9 mouse cellular contexts compared by ENCODE assay signal in genomic region chr12:80228356-80228755, GRCm38 (mm10). TPM values are rescaled to one million over a fixed set of nuclear protein-coding genes. Genes with fewer than 3 reads are reported as not detected.
DNase-seq lines count a peak whose midpoint lies in the region; ATAC-seq and TF ChIP-seq lines count a peak whose summit lies in the region.
"Had no signal": no experiment of that assay in that cellular context is flagged by ENCODE, and none has a peak within 500 bp of the region (broad histone marks: within the 10 kb centered on the region; RNA-seq: fewer than 3 reads in every experiment).

No protein-coding gene starts in this region.

- DNase-seq in heart, adult 11 months: peak; percentile 92
- DNase-seq in heart, adult 9 months (ENCODE audit: low spot score in 2 of 2): no peak
- DNase-seq in midbrain, embryonic 10.5 days (ENCODE audit: low spot score): no peak
- DNase-seq in midbrain, embryonic 11.5 days (ENCODE audit: low spot score, missing footprints): no peak
- no peak for DNase-seq in heart, postnatal 0 days (ENCODE audit: low spot score)
- DNase-seq in retina, postnatal 1 day: no peak

- H3K9me3 ChIP-seq in midbrain, embryonic 10.5 days (replicated peaks): no peaks in the 10 kb centered on the region
- no peaks in the 10 kb centered on the region for H3K9me3 ChIP-seq in midbrain, embryonic 11.5 days (ENCODE audit: control insufficient read depth, low read length)
- no peaks in the 10 kb centered on the region for H3K9me3 ChIP-seq in heart, postnatal 0 days (replicated peaks; ENCODE audit: control insufficient read depth, low read length)
- no peaks in the 10 kb centered on the region for H3K9me3 ChIP-seq in stomach, embryonic 14.5 days (ENCODE audit: control insufficient read depth, low read depth, low read length)

- peaks cover 63% of the 10 kb centered on the region for H3K4me1 ChIP-seq in midbrain, embryonic 10.5 days
- peaks cover 29% of the 10 kb centered on the region for H3K4me1 ChIP-seq in midbrain, embryonic 11.5 days (ENCODE audit: control insufficient read depth, insufficient read depth, low read length)
- H3K4me1 ChIP-seq in heart, postnatal 0 days (ENCODE audit: control insufficient read depth, insufficient read depth): peaks cover 89% of the 10 kb centered on the region
- peaks cover 73% of the 10 kb centered on the region for H3K4me1 ChIP-seq in stomach, embryonic 14.5 days (ENCODE audit: control insufficient read depth, insufficient read depth, low read length)

- no peaks in the 10 kb centered on the region for H3K36me3 ChIP-seq in midbrain, embryonic 10.5 days
- no peaks in the 10 kb centered on the region for H3K36me3 ChIP-seq in midbrain, embryonic 11.5 days (ENCODE audit: control insufficient read depth, insufficient read depth, low read length)
- H3K36me3 ChIP-seq in heart, postnatal 0 days (replicated peaks; ENCODE audit: control insufficient read depth, insufficient read depth, low read length): no peaks in the 10 kb centered on the region
- H3K36me3 ChIP-seq in stomach, embryonic 14.5 days (ENCODE audit: control insufficient read depth, insufficient read depth, low read length): no peaks in the 10 kb centered on the region

- H3K4me3 ChIP-seq in midbrain, embryonic 10.5 days: no peak overlapping the region
- no peak overlapping the region for H3K4me3 ChIP-seq in midbrain, embryonic 11.5 days (ENCODE audit: low read depth, low read length)
- H3K4me3 ChIP-seq in heart, postnatal 0 days (ENCODE audit: low read depth, low read length): no peak overlapping the region
- no peak overlapping the region for H3K4me3 ChIP-seq in stomach, embryonic 14.5 days (ENCODE audit: low read depth, low read length)

- no peak for TF ChIP-seq EP300 in heart, postnatal 0 days (IDR thresholded peaks at IDR 0.05; ENCODE audit: low read depth)

- TF ChIP-seq CTCF in heart, postnatal 0 days (IDR thresholded peaks at IDR 0.05; ENCODE audit: low read depth): no peak

- no peak overlapping the region for H3K4me2 ChIP-seq in midbrain, embryonic 11.5 days
- H3K4me2 ChIP-seq in heart, postnatal 0 days (ENCODE audit: low read depth, low read length): peak overlapping the region; percentile 17; the same call in 1 of the 2 replicates
- no peak overlapping the region for H3K4me2 ChIP-seq in stomach, embryonic 14.5 days (replicated peaks; ENCODE audit: low read depth, low read length)

- H3K27ac ChIP-seq in midbrain, embryonic 10.5 days (replicated peaks): peak overlapping the region; percentile 24
- no peak overlapping the region for H3K27ac ChIP-seq in midbrain, embryonic 11.5 days (ENCODE audit: low read depth, low read length)
- H3K27ac ChIP-seq in heart, postnatal 0 days (ENCODE audit: low read depth): peak overlapping the region; percentile 89
- peak overlapping the region; percentile 97; the same call in 1 of the 2 replicates for H3K27ac ChIP-seq in stomach, embryonic 14.5 days (ENCODE audit: low read length)

- no peak for ATAC-seq in midbrain, embryonic 11.5 days (ENCODE audit: low FRiP score)
- no peak for ATAC-seq in heart, postnatal 0 days (ENCODE audit: insufficient read depth, low read depth)
- ATAC-seq in stomach, embryonic 14.5 days (ENCODE audit: insufficient number of reproducible peaks, insufficient read depth, low FRiP score, low read depth): no peak
- ATAC-seq in cerebellum, adult (ENCODE audit: insufficient number of reproducible peaks, low FRiP score, low TSS enrichment): no peak
- ATAC-seq: CD4-positive, CD25-positive, alpha-beta regulatory T cell, adult 4 months had no signal

- H3K9ac ChIP-seq in midbrain, embryonic 11.5 days (ENCODE audit: low read length): no peak overlapping the region
- no peak overlapping the region for H3K9ac ChIP-seq in heart, postnatal 0 days (replicated peaks; ENCODE audit: low read depth, low read length)
- no peak overlapping the region for H3K9ac ChIP-seq in stomach, embryonic 14.5 days (replicated peaks; ENCODE audit: low read depth, low read length)

- no peaks in the 10 kb centered on the region for H3K27me3 ChIP-seq in midbrain, embryonic 10.5 days (ENCODE audit: low read depth, poor library complexity, severe bottlenecking)
- H3K27me3 ChIP-seq in midbrain, embryonic 11.5 days (ENCODE audit: control insufficient read depth, insufficient read depth, low read length): no peaks in the 10 kb centered on the region
- no peaks in the 10 kb centered on the region for H3K27me3 ChIP-seq in heart, postnatal 0 days (ENCODE audit: control insufficient read depth, insufficient read depth, low read length)
- H3K27me3 ChIP-seq in stomach, embryonic 14.5 days (ENCODE audit: control insufficient read depth, insufficient read depth, low read length): no peaks in the 10 kb centered on the region

- WGBS in midbrain, embryonic 10.5 days: 87% methylated on average over 5 of the region's 5 CpGs
- 80% methylated on average over 5 of the region's 5 CpGs for WGBS in midbrain, embryonic 11.5 days
- 59% methylated on average over 5 of the region's 5 CpGs for WGBS in heart, postnatal 0 days
- WGBS in stomach, embryonic 14.5 days: 88% methylated on average over 5 of the region's 5 CpGs

RNA-seq across cellular contexts. Expression of gene Actn1, which starts 31.8 kb away (rescaled TPM):
- 23.1 and 24.9 TPM in 2 replicates for polyA plus RNA-seq in midbrain, embryonic 10.5 days (2016; fragmentation: Nextera tagmentation; extraction: Ambion mirVana)
- polyA plus RNA-seq in midbrain, embryonic 11.5 days (2014; fragmentation: Nextera tagmentation; extraction: Ambion mirVana): 17.4 and 19.9 TPM in 2 replicates
- total RNA-seq in heart, postnatal 0 days (2014; rRNA removed; ENCODE audit: low replicate concordance): 53.0 and 85.3 TPM in 2 replicates
- polyA plus RNA-seq in heart, postnatal 0 days (2015; fragmentation: Nextera tagmentation; extraction: Ambion mirVana): 13.8 and 15.7 TPM in 2 replicates
- 80.4 and 81.7 TPM in 2 replicates for polyA plus RNA-seq in stomach, embryonic 14.5 days (2014; fragmentation: Nextera tagmentation; extraction: Ambion mirVana)
